Mouse (Mus musculus) intestine, embryonic 16.5 days (tissue): Measurements from ENCODE around the gene Zfp948. TPM values are rescaled to one million over a fixed set of nuclear protein-coding genes. Genes with fewer than 3 reads are reported as not detected.

Experiments used
- ATAC-seq: fragments of 200-750 bp; cut with Nextera tagmentation; 2 replicates; pipeline ENCODE4 v1.8.0; 2017; ENCODE audit warnings: moderate TSS enrichment, moderate library complexity
- H3K27ac ChIP-seq: fragments of 300-500 bp; sonication (generic); 2 replicates; pipeline ENCODE4 v1.5.1; 2014; ENCODE audit warnings: mild to moderate bottlenecking, low read length
- H3K27me3 ChIP-seq: fragments of 300-500 bp; sonication (generic); replicated peaks from 2 replicates; pipeline ENCODE4 v1.6.1; 2014; ENCODE audit warnings: low read length, control low read depth, mixed read lengths; ENCODE audit not compliant: control insufficient read depth, insufficient read depth
- H3K36me3 ChIP-seq: fragments of 300-500 bp; sonication (generic); 2 replicates; pipeline ENCODE4 v1.6.1; 2014; ENCODE audit warnings: low read length, control low read depth; ENCODE audit not compliant: control insufficient read depth, insufficient read depth
- H3K4me1 ChIP-seq: fragments of 300-500 bp; sonication (generic); 2 replicates; pipeline ENCODE4 v1.6.1; 2014; ENCODE audit warnings: low read length, control low read depth, mixed read lengths; ENCODE audit not compliant: control insufficient read depth, insufficient read depth
- H3K4me2 ChIP-seq: fragments of 300-500 bp; sonication (generic); 2 replicates; pipeline ENCODE4 v1.6.1; 2014; ENCODE audit warnings: low read depth, low read length, control low read depth
- H3K4me3 ChIP-seq: fragments of 300-500 bp; sonication (generic); 2 replicates; pipeline ENCODE4 v1.5.1; 2014; ENCODE audit warnings: mild to moderate bottlenecking, low read length
- H3K9ac ChIP-seq: fragments of 300-500 bp; sonication (generic); 2 replicates; pipeline ENCODE4 v1.6.1; 2014; ENCODE audit warnings: low read depth, low read length
- H3K9me3 ChIP-seq: fragments of 300-500 bp; sonication (generic); 2 replicates; pipeline ENCODE4 v1.6.1; 2016; ENCODE audit warnings: low read length, control low read depth; ENCODE audit not compliant: control insufficient read depth
- WGBS: fragments of 180-500 bp; shearing (Covaris S2); extraction: QIAGEN DNeasy Blood & Tissue Kit; methylation state at CpG from one replicate; pipeline ENCODE4 v1.1.7; 2014; 5-methylcytosine and 5-hydroxymethylcytosine counted together
- polyA plus RNA-seq: library from polyadenylated mRNA; unstranded; fragments of >200 nt; fragmentation: Nextera tagmentation; extraction: Ambion mirVana; gene quantifications from 2 replicates; pipeline ENCODE4 v1.2.1, GENCODE M21; 2015

Zfp948 gene
- polyA plus RNA-seq = 17.7 and 18.2 TPM in 2 replicates

DNA sequence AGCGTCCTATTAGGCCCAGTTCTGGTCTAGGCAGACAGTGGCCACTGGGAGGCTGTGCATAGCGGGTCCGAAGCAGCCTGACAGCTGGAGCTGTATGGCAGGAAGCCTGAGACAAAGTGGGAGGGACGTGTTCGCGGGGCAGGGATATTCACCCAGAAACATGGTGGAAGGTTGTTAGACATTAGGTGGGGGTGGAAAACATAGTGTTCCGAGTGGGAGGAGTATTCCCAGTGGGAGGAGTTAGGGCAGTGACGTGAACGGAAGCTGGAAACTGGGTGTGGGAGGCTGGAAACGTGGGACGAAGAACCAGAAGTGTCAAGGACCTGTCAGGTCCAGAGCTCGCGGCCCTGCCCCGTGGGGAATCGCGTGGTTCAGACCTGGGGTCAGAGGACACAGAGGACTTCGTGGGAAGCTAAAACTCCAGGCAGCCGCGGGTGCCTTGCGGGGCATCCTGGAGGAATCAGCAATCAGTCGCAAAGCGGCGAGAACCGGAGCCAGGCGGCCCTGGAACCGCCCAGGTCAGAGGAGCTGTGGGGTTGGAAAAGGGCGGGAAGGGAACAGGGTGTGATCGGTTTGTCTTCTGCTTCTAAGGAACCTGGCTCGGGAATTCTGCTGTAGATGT, at the start of gene Zfp948:
TSS of gene Zfp948 (plus strand) at position 281 of the 622 bp plus-strand sequence.
- Histone ChIP-seq H3K4me2 (peak within 1 kb of the TSS; percentile 79), H3K27me3 (no peaks in the 10 kb centered on the region), H3K4me3 (peak within 1 kb of the TSS; percentile 72), H3K9ac (peak within 1 kb of the TSS; percentile 79), H3K9me3 (no peaks in the 10 kb centered on the region), H3K27ac (peak within 1 kb of the TSS; percentile 97), H3K36me3 (no peaks in the 10 kb centered on the region), H3K4me1 (peaks cover 6% of the 10 kb centered on the region; the same call in 1 of the 2 replicates)
- peak; percentile 95 for ATAC-seq
- WGBS = 2% methylated on average over 29 of the region's 29 CpGs

GRCm38 (mm10) chr17:21517130-21517671, 49.6 kb upstream of the Zfp948 start:
- no peaks in the 10 kb centered on the region for H3K27me3 ChIP-seq
- H3K4me3 ChIP-seq = peak overlapping the region; percentile 60
- peak overlapping the region; percentile 92 for H3K27ac ChIP-seq
- no peaks in the 10 kb centered on the region for H3K36me3 ChIP-seq
- H3K9ac ChIP-seq = peak overlapping the region; percentile 75
- WGBS = 29% methylated on average over 4 of the region's 4 CpGs
- peaks cover 4% of the 10 kb centered on the region; the same call in 1 of the 2 replicates for H3K4me1 ChIP-seq
- peak; percentile 19; the same call in 1 of the 2 replicates for ATAC-seq
- peak overlapping the region; percentile 64 for H3K4me2 ChIP-seq
- H3K9me3 ChIP-seq = no peaks in the 10 kb centered on the region

- H3K36me3 ChIP-seq = no peaks in the 10 kb centered on the region
- ATAC-seq = no peak
- H3K27ac ChIP-seq = no peak overlapping the region
- no peak overlapping the region for H3K4me2 ChIP-seq
- H3K4me3 ChIP-seq = no peak overlapping the region
- H3K9me3 ChIP-seq = no peaks in the 10 kb centered on the region
- H3K27me3 ChIP-seq = no peaks in the 10 kb centered on the region
- no peak overlapping the region for H3K9ac ChIP-seq
- 0 out of 2 replicates have a peak, but pooled peaks cover 4% of the 10 kb centered on the region for H3K4me1 ChIP-seq
Measured at GRCm38 (mm10) chr17:21526270-21526669, 40.5 kb upstream of the Zfp948 start.

GRCm38 (mm10) chr17:21530645-21531330, 36.0 kb upstream of the Zfp948 start:
- Histone ChIP-seq H3K36me3 (no peaks in the 10 kb centered on the region), H3K4me2 (no peak overlapping the region), H3K9ac (no peak overlapping the region), H3K27ac (no peak overlapping the region), H3K4me3 (no peak overlapping the region), H3K4me1 (peaks cover 20% of the 10 kb centered on the region), H3K27me3 (no peaks in the 10 kb centered on the region), H3K9me3 (no peaks in the 10 kb centered on the region)
- no peak for ATAC-seq
- 70% methylated on average over 5 of the region's 5 CpGs for WGBS

- Histone ChIP-seq H3K27me3 (no peaks in the 10 kb centered on the region), H3K36me3 (no peaks in the 10 kb centered on the region), H3K4me2 (peak overlapping the region; percentile 71), H3K4me3 (peak overlapping the region; percentile 69), H3K9me3 (no peaks in the 10 kb centered on the region), H3K27ac (peak overlapping the region; percentile 93), H3K9ac (peak overlapping the region; percentile 93), H3K4me1 (peaks cover 20% of the 10 kb centered on the region)
- WGBS = 62% methylated on average over 5 of the region's 5 CpGs
- ATAC-seq = no peak; the same call in 1 of the 2 replicates
Measured at GRCm38 (mm10) chr17:21531621-21532020, 35.2 kb upstream of the Zfp948 start.

DNA sequence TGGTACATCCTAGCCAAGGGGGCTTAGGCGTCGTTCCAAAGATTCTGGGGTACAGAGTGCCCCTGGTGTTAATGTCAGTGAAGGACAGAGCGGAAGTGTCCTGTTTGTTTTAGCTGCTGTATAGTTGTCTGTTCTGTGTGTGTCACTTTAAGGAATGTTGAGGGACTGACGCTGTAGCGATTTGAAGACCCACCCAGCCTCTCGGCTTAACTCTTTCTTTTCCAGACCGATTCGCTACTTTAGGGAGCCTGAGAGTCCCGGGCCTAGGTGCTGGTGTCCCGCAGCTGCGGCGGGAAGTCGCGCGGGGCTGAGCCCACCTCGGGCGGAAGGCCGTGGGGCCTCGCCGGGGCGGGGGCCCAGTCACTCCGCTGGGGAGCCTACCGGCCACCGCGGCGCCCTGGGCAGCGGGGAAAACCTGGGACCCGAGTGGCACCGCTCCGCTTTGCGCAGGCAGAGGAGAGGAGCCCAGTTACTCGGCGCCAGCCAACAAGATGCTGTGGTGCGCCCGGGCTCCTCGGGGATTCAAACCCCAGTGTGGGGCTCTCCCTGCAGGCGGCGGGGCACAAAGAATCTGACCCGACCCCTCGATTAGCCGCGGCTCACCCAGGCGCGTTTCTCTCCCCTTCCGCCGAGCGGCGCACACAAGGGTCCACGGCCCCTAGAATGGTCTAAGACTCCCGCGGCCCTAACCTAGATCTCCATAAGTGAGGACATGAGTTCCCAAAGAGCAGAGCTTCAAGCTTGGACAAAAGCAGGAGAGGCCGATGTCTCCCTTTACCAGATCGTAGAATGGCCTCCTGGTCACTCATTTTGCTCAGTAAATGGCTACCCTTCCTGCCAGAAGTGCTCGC, 34.5 kb upstream of the Zfp948 start:
- WGBS = under 1% methylated on average over 54 of the region's 54 CpGs
- peak overlapping the region; percentile 69 for H3K4me3 ChIP-seq
- H3K36me3 ChIP-seq = no peaks in the 10 kb centered on the region
- no peaks in the 10 kb centered on the region for H3K27me3 ChIP-seq
- ATAC-seq = peak; percentile 86
- H3K4me1 ChIP-seq = peaks cover 20% of the 10 kb centered on the region
- peak overlapping the region; percentile 93 for H3K27ac ChIP-seq
- H3K4me2 ChIP-seq = peak overlapping the region; percentile 71
- peak overlapping the region; percentile 93 for H3K9ac ChIP-seq
- H3K9me3 ChIP-seq = no peaks in the 10 kb centered on the region

DNA sequence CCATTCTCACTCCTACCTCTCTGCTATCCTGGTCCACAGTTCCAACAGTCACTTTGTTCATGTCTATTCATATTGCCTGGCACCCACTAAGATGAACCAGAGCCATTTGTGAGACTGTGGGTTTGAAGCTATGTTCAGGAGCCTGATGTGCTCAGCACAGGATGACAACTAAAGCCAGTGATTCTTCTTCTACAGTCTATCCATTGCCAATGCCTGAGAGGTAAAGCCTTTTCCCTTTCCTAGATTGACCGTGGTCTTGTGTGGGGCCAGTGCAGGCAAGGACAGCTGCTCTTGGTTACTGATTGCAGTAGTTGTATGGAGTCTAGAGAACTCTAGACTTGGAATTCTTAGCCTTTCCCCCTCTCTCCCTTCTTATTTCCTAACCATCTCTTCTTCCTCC, 32.8 kb upstream of the Zfp948 start:
- Histone ChIP-seq H3K9me3 (no peaks in the 10 kb centered on the region), H3K27me3 (no peaks in the 10 kb centered on the region), H3K4me1 (peaks cover 20% of the 10 kb centered on the region), H3K27ac (no peak overlapping the region), H3K9ac (no peak overlapping the region), H3K36me3 (no peaks in the 10 kb centered on the region), H3K4me3 (no peak overlapping the region), H3K4me2 (no peak overlapping the region)
- 100% methylated on average over 1 of the region's 1 CpGs for WGBS
- no peak for ATAC-seq

DNA sequence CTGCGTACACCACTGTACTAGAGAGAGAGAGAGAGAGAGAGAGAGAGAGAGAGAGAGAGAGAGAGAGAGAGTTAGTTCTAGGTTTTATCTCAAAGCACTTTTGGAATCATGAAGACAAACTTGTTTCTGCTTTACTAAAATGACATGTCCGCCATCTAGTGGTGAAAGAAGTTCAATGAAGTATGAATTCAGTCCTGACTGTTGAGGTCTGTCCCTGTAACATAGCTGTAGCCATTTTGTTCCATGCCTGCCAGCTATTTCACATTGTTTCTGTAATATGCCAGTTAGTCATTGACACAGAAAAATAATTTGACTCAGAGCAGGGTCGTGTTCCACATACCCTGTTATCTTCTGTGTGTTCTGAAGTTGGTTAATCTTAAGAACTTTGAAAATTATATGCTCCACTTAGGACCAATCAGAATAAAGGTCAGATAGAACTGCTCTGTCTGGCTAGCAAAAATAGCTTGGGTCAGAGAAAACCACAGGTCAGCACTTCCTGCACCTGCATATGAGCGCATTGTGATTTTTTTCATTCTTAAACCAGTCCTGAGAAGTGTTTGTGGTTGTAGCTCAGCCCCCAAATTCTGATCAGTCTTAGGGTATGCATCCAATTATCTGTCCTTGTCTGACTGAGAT, 32.2 kb upstream of the Zfp948 start:
- H3K9ac ChIP-seq = 0 out of 2 replicates have a peak overlapping the region, but pooled peaks have one; percentile 73
- peaks cover 20% of the 10 kb centered on the region for H3K4me1 ChIP-seq
- H3K36me3 ChIP-seq = no peaks in the 10 kb centered on the region
- peak overlapping the region; percentile 80 for H3K4me2 ChIP-seq
- 0 out of 2 replicates have a peak overlapping the region, but pooled peaks have one; percentile 14 for H3K27ac ChIP-seq
- no peaks in the 10 kb centered on the region for H3K9me3 ChIP-seq
- H3K27me3 ChIP-seq = no peaks in the 10 kb centered on the region
- peak; percentile 36 for ATAC-seq
- no peak overlapping the region for H3K4me3 ChIP-seq
- WGBS = 15% methylated on average over 4 of the region's 4 CpGs
